Mouse (Mus musculus): Measurements from ENCODE around the gene Wbp11. TPM values are rescaled to one million over a fixed set of nuclear protein-coding genes. Genes with fewer than 3 reads are reported as not detected.

Gene Wbp11
- polyA plus RNA-seq (2016; fragmentation: Nextera tagmentation; extraction: Ambion mirVana): 122 and 130 TPM in 2 replicates

GRCm38 (mm10) chr6:136827881-136828561 lies at the start of gene Wbp11:
Gene Wbp11, minus strand, starts transcription at chr6:136828233.
- WGBS: under 1% methylated on average over 45 of the region's 45 CpGs
- peak within 1 kb of the TSS; percentile 79 for H3K27ac ChIP-seq
- H3K4me2 ChIP-seq (replicated peaks): peak within 1 kb of the TSS; percentile 65
- no peaks in the 10 kb centered on the region for H3K9me3 ChIP-seq
- H3K27me3 ChIP-seq: no peaks in the 10 kb centered on the region
- peaks cover 16% of the 10 kb centered on the region for H3K36me3 ChIP-seq
- peak; percentile 100 for ATAC-seq (ENCODE audit: insufficient number of reproducible peaks, insufficient read depth, low FRiP score, low TSS enrichment)
- peak within 1 kb of the TSS; percentile 96 for H3K9ac ChIP-seq
- peak within 1 kb of the TSS; percentile 87 for H3K4me3 ChIP-seq
- peaks cover 7% of the 10 kb centered on the region; the same call in 1 of the 2 replicates for H3K4me1 ChIP-seq

- Histone ChIP-seq H3K27me3 (no peaks in the 10 kb centered on the region), H3K4me1 (peaks cover 17% of the 10 kb centered on the region), H3K27ac (peak within 1 kb of the TSS; percentile 58), H3K4me3 (peak within 1 kb of the TSS; percentile 21), H3K9ac (peak within 1 kb of the TSS; percentile 31; the same call in 1 of the 2 replicates), H3K9me3 (no peaks in the 10 kb centered on the region), H3K36me3 (no peaks in the 10 kb centered on the region), H3K4me2 (replicated peaks) (peak within 1 kb of the TSS; percentile 32)
- 22% methylated on average over 9 of the region's 9 CpGs for WGBS
- ATAC-seq (ENCODE audit: insufficient number of reproducible peaks, insufficient read depth, low FRiP score, low TSS enrichment): peak; percentile 74; the same call in 1 of the 2 replicates
Measured at GRCm38 (mm10) chr6:136875670-136876069, 47.6 kb upstream of the Wbp11 start, which contains the start of gene Mgp. Gene Mgp, minus strand, starts transcription at chr6:136875823.

GRCm38 (mm10) chr6:136874599-136874998 lies 46.6 kb upstream of the Wbp11 start:
- no peak for ATAC-seq (ENCODE audit: insufficient number of reproducible peaks, insufficient read depth, low FRiP score, low TSS enrichment)
- H3K4me2 ChIP-seq (replicated peaks): peak overlapping the region; percentile 29
- H3K27me3 ChIP-seq: no peaks in the 10 kb centered on the region
- H3K9ac ChIP-seq: no peak overlapping the region
- peak overlapping the region; percentile 57; the same call in 1 of the 2 replicates for H3K27ac ChIP-seq
- WGBS: 35% methylated on average over 8 of the region's 8 CpGs
- no peaks in the 10 kb centered on the region for H3K36me3 ChIP-seq
- no peak overlapping the region for H3K4me3 ChIP-seq
- H3K4me1 ChIP-seq: peaks cover 17% of the 10 kb centered on the region
- no peaks in the 10 kb centered on the region for H3K9me3 ChIP-seq

GRCm38 (mm10) chr6:136868921-136869320 lies 40.9 kb upstream of the Wbp11 start:
- no peaks in the 10 kb centered on the region for H3K27me3 ChIP-seq
- no peak overlapping the region for H3K27ac ChIP-seq
- H3K36me3 ChIP-seq: no peaks in the 10 kb centered on the region
- WGBS: 79% methylated on average over 5 of the region's 5 CpGs
- H3K4me3 ChIP-seq: no peak overlapping the region
- no peak overlapping the region for H3K4me2 ChIP-seq (replicated peaks)
- peaks cover 3% of the 10 kb centered on the region; the same call in 1 of the 2 replicates for H3K4me1 ChIP-seq
- ATAC-seq (ENCODE audit: insufficient number of reproducible peaks, insufficient read depth, low FRiP score, low TSS enrichment): no peak
- H3K9ac ChIP-seq: no peak overlapping the region
- no peaks in the 10 kb centered on the region for H3K9me3 ChIP-seq

- H3K4me3 ChIP-seq: no peak overlapping the region
- no peaks in the 10 kb centered on the region for H3K27me3 ChIP-seq
- no peaks in the 10 kb centered on the region for H3K9me3 ChIP-seq
- ATAC-seq (ENCODE audit: insufficient number of reproducible peaks, insufficient read depth, low FRiP score, low TSS enrichment): no peak
- H3K9ac ChIP-seq: no peak overlapping the region
- no peak overlapping the region for H3K27ac ChIP-seq
- no peak overlapping the region for H3K4me2 ChIP-seq (replicated peaks)
- WGBS: 83% methylated on average over 4 of the region's 4 CpGs
- no peaks in the 10 kb centered on the region; the same call in 1 of the 2 replicates for H3K4me1 ChIP-seq
- no peaks in the 10 kb centered on the region for H3K36me3 ChIP-seq
Measured at GRCm38 (mm10) chr6:136866150-136866549, 38.1 kb upstream of the Wbp11 start.

GRCm38 (mm10) chr6:136865360-136865759 lies 37.3 kb upstream of the Wbp11 start:
- Histone ChIP-seq H3K4me3 (no peak overlapping the region), H3K4me1 (no peaks in the 10 kb centered on the region; the same call in 1 of the 2 replicates), H3K9ac (no peak overlapping the region), H3K27me3 (no peaks in the 10 kb centered on the region), H3K4me2 (replicated peaks) (no peak overlapping the region), H3K9me3 (no peaks in the 10 kb centered on the region), H3K27ac (no peak overlapping the region), H3K36me3 (no peaks in the 10 kb centered on the region)
- 92% methylated on average over 5 of the region's 5 CpGs for WGBS
- no peak for ATAC-seq (ENCODE audit: insufficient number of reproducible peaks, insufficient read depth, low FRiP score, low TSS enrichment)

GRCm38 (mm10) chr6:136861020-136861419 lies 33.0 kb upstream of the Wbp11 start:
- Histone ChIP-seq H3K4me1 (peaks cover 19% of the 10 kb centered on the region), H3K36me3 (no peaks in the 10 kb centered on the region), H3K9ac (no peak overlapping the region), H3K4me3 (no peak overlapping the region), H3K4me2 (replicated peaks) (no peak overlapping the region), H3K27ac (no peak overlapping the region), H3K9me3 (no peaks in the 10 kb centered on the region), H3K27me3 (no peaks in the 10 kb centered on the region)
- ATAC-seq (ENCODE audit: insufficient number of reproducible peaks, insufficient read depth, low FRiP score, low TSS enrichment): no peak
- 53% methylated on average over 9 of the region's 9 CpGs for WGBS

- no peak overlapping the region for H3K4me2 ChIP-seq (replicated peaks)
- no peak for ATAC-seq (ENCODE audit: insufficient number of reproducible peaks, insufficient read depth, low FRiP score, low TSS enrichment)
- no peaks in the 10 kb centered on the region for H3K36me3 ChIP-seq
- WGBS: 70% methylated on average over 8 of the region's 8 CpGs
- H3K27ac ChIP-seq: no peak overlapping the region
- peaks cover 21% of the 10 kb centered on the region for H3K4me1 ChIP-seq
- H3K9ac ChIP-seq: no peak overlapping the region
- H3K4me3 ChIP-seq: no peak overlapping the region
- H3K9me3 ChIP-seq: no peaks in the 10 kb centered on the region
- no peaks in the 10 kb centered on the region for H3K27me3 ChIP-seq
Measured at GRCm38 (mm10) chr6:136858420-136858819, 30.4 kb upstream of the Wbp11 start.

- Histone ChIP-seq H3K4me2 (replicated peaks) (peak overlapping the region; percentile 22), H3K9ac (no peak overlapping the region), H3K9me3 (no peaks in the 10 kb centered on the region), H3K4me1 (peaks cover 25% of the 10 kb centered on the region), H3K27me3 (no peaks in the 10 kb centered on the region), H3K27ac (peak overlapping the region; percentile 72), H3K4me3 (no peak overlapping the region), H3K36me3 (no peaks in the 10 kb centered on the region)
- 21% methylated on average over 11 of the region's 11 CpGs for WGBS
- no peak for ATAC-seq (ENCODE audit: insufficient number of reproducible peaks, insufficient read depth, low FRiP score, low TSS enrichment)
Measured at GRCm38 (mm10) chr6:136857873-136858260, 29.8 kb upstream of the Wbp11 start.

- peak within 1 kb of the TSS; percentile 22 for H3K4me2 ChIP-seq (replicated peaks)
- H3K9me3 ChIP-seq: no peaks in the 10 kb centered on the region
- no peak for ATAC-seq (ENCODE audit: insufficient number of reproducible peaks, insufficient read depth, low FRiP score, low TSS enrichment)
- peaks cover 29% of the 10 kb centered on the region for H3K4me1 ChIP-seq
- no peaks in the 10 kb centered on the region for H3K27me3 ChIP-seq
- WGBS: 50% methylated on average over 18 of the region's 18 CpGs
- H3K36me3 ChIP-seq: no peaks in the 10 kb centered on the region
- peak within 1 kb of the TSS; percentile 72 for H3K27ac ChIP-seq
- H3K4me3 ChIP-seq: no peak within 1 kb of the TSS
- H3K9ac ChIP-seq: no peak within 1 kb of the TSS
Measured at GRCm38 (mm10) chr6:136857186-136857872, 29.3 kb upstream of the Wbp11 start, which contains the start of gene Art4. Gene Art4, minus strand, starts transcription at chr6:136857733.

- Histone ChIP-seq H3K4me1 (peaks cover 29% of the 10 kb centered on the region), H3K9me3 (no peaks in the 10 kb centered on the region), H3K27ac (peak overlapping the region; percentile 58), H3K27me3 (no peaks in the 10 kb centered on the region), H3K9ac (no peak overlapping the region), H3K4me2 (replicated peaks) (no peak overlapping the region; the same call in 1 of the 2 replicates), H3K36me3 (no peaks in the 10 kb centered on the region), H3K4me3 (no peak overlapping the region)
- ATAC-seq (ENCODE audit: insufficient number of reproducible peaks, insufficient read depth, low FRiP score, low TSS enrichment): no peak
- 60% methylated on average over 14 of the region's 14 CpGs for WGBS
Measured at GRCm38 (mm10) chr6:136856071-136856636, 28.1 kb upstream of the Wbp11 start.

All from embryonic facial prominence, embryonic 12.5 days (tissue).